Mouse (Mus musculus): ENCODE measurements around the gene Atg7.

- no peak for TF ChIP-seq POLR2A (IDR thresholded peaks at IDR 0.05; ENCODE audit: extremely low read depth, insufficient read depth, low read length)
- no peak for TF ChIP-seq CTCF (IDR thresholded peaks at IDR 0.05; ENCODE audit: extremely low read depth, insufficient read depth, low read length)
These were observed 266.9 kb downstream of the Atg7 start for GRCm38 (mm10) chr6:114909801-114910200.

Data from cortical plate, adult 2 months (tissue).